In genomic region chr10:93123310-93123709, GRCm38 (mm10) we compare ENCODE assay signal across 12 mouse cellular contexts. TPM values are rescaled to one million over a fixed set of nuclear protein-coding genes. Genes with fewer than 3 reads are reported as not detected.
A peak's percentile ranks its signal among the peaks of the same experiment; 100 is the strongest.
DNase-seq lines count a peak whose midpoint lies in the region; ATAC-seq lines count a peak whose summit lies in the region.
"Had no signal": no experiment of that assay in that cellular context is flagged by ENCODE, and none has a peak within 500 bp of the region (broad histone marks: within the 10 kb centered on the region; RNA-seq: fewer than 3 reads in every experiment).

No protein-coding gene starts in this region.

- peak overlapping the region; percentile 45; the same call in 1 of the 2 replicates for H3K27ac ChIP-seq in embryonic facial prominence, embryonic 13.5 days
- no peak overlapping the region; the same call in 1 of the 2 replicates for H3K27ac ChIP-seq in embryonic facial prominence, embryonic 10.5 days (replicated peaks)
- peak overlapping the region; percentile 85 for H3K27ac ChIP-seq in kidney, embryonic 16.5 days (ENCODE audit: low read length)
- H3K27ac ChIP-seq in liver, embryonic 11.5 days (ENCODE audit: low read depth, low read length): peak overlapping the region; percentile 77
- H3K27ac ChIP-seq: forebrain, embryonic 10.5 days; hindbrain, embryonic 10.5 days; neural tube, embryonic 12.5 days had no signal

- no peak for DNase-seq in embryonic facial prominence, embryonic 10.5 days (ENCODE audit: low spot score)
- DNase-seq in kidney, postnatal 36 days: no peak
- DNase-seq in 416B (ENCODE audit: low read depth): peak; percentile 61
- no peak for DNase-seq in liver, embryonic 11.5 days (ENCODE audit: low spot score)
- no peak for DNase-seq in frontal cortex, postnatal 36 days (ENCODE audit: low spot score in 2 of 2)
- DNase-seq in right cerebral cortex, postnatal 14 days: no peak
- DNase-seq: lung, adult 2 months had no signal

- H3K4me2 ChIP-seq in embryonic facial prominence, embryonic 13.5 days: no peak overlapping the region
- no peak overlapping the region for H3K4me2 ChIP-seq in kidney, embryonic 16.5 days (replicated peaks; ENCODE audit: low read depth, low read length)
- peak overlapping the region; percentile 60 for H3K4me2 ChIP-seq in liver, embryonic 11.5 days
- H3K4me2 ChIP-seq: neural tube, embryonic 12.5 days had no signal

- ATAC-seq in embryonic facial prominence, embryonic 13.5 days (ENCODE audit: insufficient number of reproducible peaks, insufficient read depth, low FRiP score, low TSS enrichment, low read depth): no peak
- ATAC-seq in kidney, embryonic 16.5 days (ENCODE audit: low FRiP score, low TSS enrichment): no peak
- ATAC-seq in liver, embryonic 11.5 days (replicated peaks; ENCODE audit: low FRiP score): no peak

- no peaks in the 10 kb centered on the region for H3K36me3 ChIP-seq in embryonic facial prominence, embryonic 13.5 days
- no peaks in the 10 kb centered on the region for H3K36me3 ChIP-seq in embryonic facial prominence, embryonic 10.5 days (replicated peaks)
- H3K36me3 ChIP-seq in kidney, embryonic 16.5 days (ENCODE audit: insufficient read depth, low read length): no peaks in the 10 kb centered on the region
- no peaks in the 10 kb centered on the region for H3K36me3 ChIP-seq in liver, embryonic 11.5 days (ENCODE audit: control insufficient read depth, insufficient read depth, low read length)
- H3K36me3 ChIP-seq: forebrain, embryonic 10.5 days; hindbrain, embryonic 10.5 days; neural tube, embryonic 12.5 days had no signal

- no peak overlapping the region for H3K9ac ChIP-seq in embryonic facial prominence, embryonic 13.5 days
- H3K9ac ChIP-seq in kidney, embryonic 16.5 days (replicated peaks; ENCODE audit: low read length): no peak overlapping the region
- no peak overlapping the region; the same call in 1 of the 2 replicates for H3K9ac ChIP-seq in liver, embryonic 11.5 days (ENCODE audit: low read depth, low read length)
- H3K9ac ChIP-seq: neural tube, embryonic 12.5 days had no signal

- no peaks in the 10 kb centered on the region for H3K9me3 ChIP-seq in embryonic facial prominence, embryonic 13.5 days
- H3K9me3 ChIP-seq in embryonic facial prominence, embryonic 10.5 days: no peaks in the 10 kb centered on the region
- H3K9me3 ChIP-seq in kidney, embryonic 16.5 days (ENCODE audit: low read length): 0 out of 2 replicates have a peak, but pooled peaks cover 2% of the 10 kb centered on the region
- no peaks in the 10 kb centered on the region for H3K9me3 ChIP-seq in liver, embryonic 11.5 days (ENCODE audit: control insufficient read depth, low read length)
- H3K9me3 ChIP-seq: forebrain, embryonic 10.5 days; hindbrain, embryonic 10.5 days; neural tube, embryonic 12.5 days had no signal

- 74% methylated on average over 4 of the region's 4 CpGs for WGBS in embryonic facial prominence, embryonic 13.5 days
- 81% methylated on average over 4 of the region's 4 CpGs for WGBS in embryonic facial prominence, embryonic 10.5 days
- WGBS in kidney, embryonic 16.5 days: 78% methylated on average over 4 of the region's 4 CpGs
- 54% methylated on average over 4 of the region's 4 CpGs for WGBS in liver, embryonic 11.5 days

- H3K4me1 ChIP-seq in embryonic facial prominence, embryonic 13.5 days: peaks cover 7% of the 10 kb centered on the region; the same call in 1 of the 2 replicates
- peaks cover 3% of the 10 kb centered on the region; the same call in 1 of the 2 replicates for H3K4me1 ChIP-seq in embryonic facial prominence, embryonic 10.5 days
- no peaks in the 10 kb centered on the region for H3K4me1 ChIP-seq in kidney, embryonic 16.5 days (ENCODE audit: insufficient read depth, low read length)
- H3K4me1 ChIP-seq in liver, embryonic 11.5 days (replicated peaks; ENCODE audit: control insufficient read depth, insufficient read depth, low read length): peaks cover 21% of the 10 kb centered on the region; the same call in 1 of the 2 replicates
- H3K4me1 ChIP-seq: hindbrain, embryonic 10.5 days; neural tube, embryonic 12.5 days had no signal

- no peaks in the 10 kb centered on the region for H3K27me3 ChIP-seq in embryonic facial prominence, embryonic 13.5 days
- H3K27me3 ChIP-seq in embryonic facial prominence, embryonic 10.5 days (replicated peaks; ENCODE audit: low read depth, poor library complexity, severe bottlenecking): no peaks in the 10 kb centered on the region
- H3K27me3 ChIP-seq in kidney, embryonic 16.5 days (ENCODE audit: insufficient read depth, low read length): no peaks in the 10 kb centered on the region
- no peaks in the 10 kb centered on the region for H3K27me3 ChIP-seq in liver, embryonic 11.5 days (replicated peaks; ENCODE audit: control insufficient read depth, insufficient read depth, low read length)
- H3K27me3 ChIP-seq: neural tube, embryonic 12.5 days had no signal

- no peak overlapping the region for H3K4me3 ChIP-seq in embryonic facial prominence, embryonic 13.5 days
- no peak overlapping the region for H3K4me3 ChIP-seq in embryonic facial prominence, embryonic 10.5 days
- no peak overlapping the region for H3K4me3 ChIP-seq in kidney, embryonic 16.5 days (ENCODE audit: low read length)
- H3K4me3 ChIP-seq in liver, embryonic 11.5 days (ENCODE audit: low read depth, low read length): 0 out of 2 replicates have a peak overlapping the region, but pooled peaks have one; percentile 28
- H3K4me3 ChIP-seq: forebrain, embryonic 10.5 days; hindbrain, embryonic 10.5 days; neural tube, embryonic 12.5 days had no signal

RNA-seq across cellular contexts. Expression of gene Cdk17, which starts 37.4 kb away (rescaled TPM):
- polyA plus RNA-seq in embryonic facial prominence, embryonic 13.5 days (2015; fragmentation: Nextera tagmentation; extraction: Ambion mirVana): 19.2 and 20.6 TPM in 2 replicates
- 18.1 and 19.0 TPM in 2 replicates for polyA plus RNA-seq in embryonic facial prominence, embryonic 10.5 days (2016; fragmentation: Nextera tagmentation; extraction: Ambion mirVana)
- polyA plus RNA-seq in kidney, embryonic 16.5 days (2015; fragmentation: Nextera tagmentation; extraction: Ambion mirVana): 12.8 and 14.6 TPM in 2 replicates
- polyA plus RNA-seq in liver, embryonic 11.5 days (2014; fragmentation: Nextera tagmentation; extraction: Ambion mirVana): 23.1 and 23.7 TPM in 2 replicates

RNA-seq across cellular contexts. Expression of gene Cfap54, which starts 41.9 kb away (rescaled TPM):
- 0.07 and 0.62 TPM in 2 replicates for polyA plus RNA-seq in embryonic facial prominence, embryonic 13.5 days (2015; fragmentation: Nextera tagmentation; extraction: Ambion mirVana)
- 0.36 and 0.42 TPM in 2 replicates for polyA plus RNA-seq in embryonic facial prominence, embryonic 10.5 days (2016; fragmentation: Nextera tagmentation; extraction: Ambion mirVana)
- polyA plus RNA-seq in kidney, embryonic 16.5 days (2015; fragmentation: Nextera tagmentation; extraction: Ambion mirVana): 0.40 and 0.78 TPM in 2 replicates
- 0.11 and 0.12 TPM in 2 replicates for polyA plus RNA-seq in liver, embryonic 11.5 days (2014; fragmentation: Nextera tagmentation; extraction: Ambion mirVana)
